Mouse (Mus musculus): Measurements from ENCODE around the gene Jpt1.
"Not testable (repeated sequence)": the region's sequence is repeated elsewhere in the genome, so short reads cannot be mapped to it uniquely, and the experiment has no call there.

Jpt1 gene

GRCm38 (mm10) chr11:115514238-115514663 lies at the start of gene Jpt1:
TSS of gene Jpt1 (minus strand) at chr11:115514387.
- DNase-seq (ENCODE audit: inconsistent ontology term) = peak; percentile 98

GRCm38 (mm10) chr11:115563406-115563805 lies 49.2 kb upstream of the Jpt1 start:
- DNase-seq (ENCODE audit: inconsistent ontology term) = no peak

- no peak for DNase-seq (ENCODE audit: inconsistent ontology term)
These were observed 41.5 kb upstream of the Jpt1 start for GRCm38 (mm10) chr11:115555717-115556116.

- DNase-seq (ENCODE audit: inconsistent ontology term) = no peak
These were observed 38.6 kb upstream of the Jpt1 start for GRCm38 (mm10) chr11:115552783-115553182.

- no peak for DNase-seq (ENCODE audit: inconsistent ontology term)
These were observed 29.4 kb upstream of the Jpt1 start for GRCm38 (mm10) chr11:115543571-115543970.

GRCm38 (mm10) chr11:115538045-115538444 lies 23.9 kb upstream of the Jpt1 start:
- no peak for DNase-seq (ENCODE audit: inconsistent ontology term)

GRCm38 (mm10) chr11:115536856-115537568 lies 22.8 kb upstream of the Jpt1 start:
- DNase-seq (ENCODE audit: inconsistent ontology term) = no peak

- peak; percentile 98 for DNase-seq (ENCODE audit: inconsistent ontology term)
These were observed 22.0 kb upstream of the Jpt1 start, which contains the start of gene Sumo2 for GRCm38 (mm10) chr11:115536038-115536681. TSS of gene Sumo2 (minus strand) at chr11:115536276.

- peak; percentile 81 for DNase-seq (ENCODE audit: inconsistent ontology term)
These were observed 21.3 kb upstream of the Jpt1 start for GRCm38 (mm10) chr11:115535401-115536037.

- DNase-seq (ENCODE audit: inconsistent ontology term) = no peak
These were observed 20.7 kb upstream of the Jpt1 start for GRCm38 (mm10) chr11:115534759-115535371.

GRCm38 (mm10) chr11:115526446-115526845 lies 12.3 kb upstream of the Jpt1 start:
- DNase-seq (ENCODE audit: inconsistent ontology term) = not testable (repeated sequence)

GRCm38 (mm10) chr11:115522703-115523102 lies 8.5 kb upstream of the Jpt1 start:
- DNase-seq (ENCODE audit: inconsistent ontology term) = no peak

- DNase-seq (ENCODE audit: inconsistent ontology term) = no peak
These were observed 8.1 kb upstream of the Jpt1 start for GRCm38 (mm10) chr11:115522238-115522637.

GRCm38 (mm10) chr11:115521080-115521479 lies 6.9 kb upstream of the Jpt1 start:
- DNase-seq (ENCODE audit: inconsistent ontology term) = no peak

GRCm38 (mm10) chr11:115520218-115520617 lies 6.0 kb upstream of the Jpt1 start:
- DNase-seq (ENCODE audit: inconsistent ontology term) = no peak

- no peak for DNase-seq (ENCODE audit: inconsistent ontology term)
These were observed 5.4 kb upstream of the Jpt1 start for GRCm38 (mm10) chr11:115519581-115519980.

GRCm38 (mm10) chr11:115518693-115519092 lies 4.5 kb upstream of the Jpt1 start:
- no peak for DNase-seq (ENCODE audit: inconsistent ontology term)

- DNase-seq (ENCODE audit: inconsistent ontology term) = no peak
These were observed 2.8 kb upstream of the Jpt1 start for GRCm38 (mm10) chr11:115516942-115517341.

GRCm38 (mm10) chr11:115515021-115515420 lies 834 bp upstream of the Jpt1 start:
- no peak for DNase-seq (ENCODE audit: inconsistent ontology term)

GRCm38 (mm10) chr11:115513271-115514237 lies 633 bp downstream of the Jpt1 start:
- DNase-seq (ENCODE audit: inconsistent ontology term) = peak; percentile 60
